Mouse (Mus musculus): Measurements from ENCODE around the gene Rnf121. TPM values are rescaled to one million over a fixed set of nuclear protein-coding genes. Genes with fewer than 3 reads are reported as not detected.

Rnf121 gene
- polyA plus RNA-seq, 1 experiment from 2014 or later = 30.7 TPM

GRCm38 (mm10) chr7:102081784-102082183 is 16.5 kb upstream of the Rnf121 start:
- Histone ChIP-seq H3K9ac (replicated peaks; ENCODE audit: low read length) (no peak overlapping the region), H3K9me3 (ENCODE audit: control insufficient read depth, low read length) (no peaks in the 10 kb centered on the region), H3K27me3 (ENCODE audit: control insufficient read depth, insufficient read depth, low read length) (no peaks in the 10 kb centered on the region), H3K27ac (replicated peaks; ENCODE audit: low read depth, low read length) (no peak overlapping the region), H3K4me3 (replicated peaks; ENCODE audit: low read depth, low read length) (no peak overlapping the region), H3K4me1 (ENCODE audit: control insufficient read depth, insufficient read depth, low read length) (no peaks in the 10 kb centered on the region), H3K4me2 (ENCODE audit: low read length) (no peak overlapping the region), H3K36me3 (ENCODE audit: control insufficient read depth, insufficient read depth, low read length) (peaks cover 71% of the 10 kb centered on the region)
- DNase-seq = no peak
- 96% methylated on average over 5 of the region's 5 CpGs for WGBS
- ATAC-seq (ENCODE audit: low FRiP score, low TSS enrichment) = no peak

GRCm38 (mm10) chr7:102080311-102080710 is 15.0 kb upstream of the Rnf121 start:
- Histone ChIP-seq H3K36me3 (ENCODE audit: control insufficient read depth, insufficient read depth, low read length) (peaks cover 75% of the 10 kb centered on the region), H3K4me2 (ENCODE audit: low read length) (no peak overlapping the region), H3K4me1 (ENCODE audit: control insufficient read depth, insufficient read depth, low read length) (no peaks in the 10 kb centered on the region), H3K9ac (replicated peaks; ENCODE audit: low read length) (no peak overlapping the region), H3K4me3 (replicated peaks; ENCODE audit: low read depth, low read length) (no peak overlapping the region), H3K9me3 (ENCODE audit: control insufficient read depth, low read length) (no peaks in the 10 kb centered on the region), H3K27ac (replicated peaks; ENCODE audit: low read depth, low read length) (no peak overlapping the region), H3K27me3 (ENCODE audit: control insufficient read depth, insufficient read depth, low read length) (no peaks in the 10 kb centered on the region)
- WGBS = 93% methylated on average over 8 of the region's 8 CpGs
- no peak for ATAC-seq (ENCODE audit: low FRiP score, low TSS enrichment)
- no peak for DNase-seq

GRCm38 (mm10) chr7:102078517-102078916 is 13.2 kb upstream of the Rnf121 start:
- no peaks in the 10 kb centered on the region for H3K27me3 ChIP-seq (ENCODE audit: control insufficient read depth, insufficient read depth, low read length)
- no peaks in the 10 kb centered on the region for H3K9me3 ChIP-seq (ENCODE audit: control insufficient read depth, low read length)
- H3K4me2 ChIP-seq (ENCODE audit: low read length) = no peak overlapping the region
- H3K27ac ChIP-seq (replicated peaks; ENCODE audit: low read depth, low read length) = no peak overlapping the region
- DNase-seq = peak; percentile 61
- H3K4me3 ChIP-seq (replicated peaks; ENCODE audit: low read depth, low read length) = no peak overlapping the region
- no peak for ATAC-seq (ENCODE audit: low FRiP score, low TSS enrichment)
- no peaks in the 10 kb centered on the region for H3K4me1 ChIP-seq (ENCODE audit: control insufficient read depth, insufficient read depth, low read length)
- 78% methylated on average over 7 of the region's 7 CpGs for WGBS
- H3K9ac ChIP-seq (replicated peaks; ENCODE audit: low read length) = no peak overlapping the region
- peaks cover 75% of the 10 kb centered on the region for H3K36me3 ChIP-seq (ENCODE audit: control insufficient read depth, insufficient read depth, low read length)

- H3K36me3 ChIP-seq (ENCODE audit: control insufficient read depth, insufficient read depth, low read length) = peaks cover 74% of the 10 kb centered on the region
- ATAC-seq (ENCODE audit: low FRiP score, low TSS enrichment) = no peak
- WGBS = 84% methylated on average over 7 of the region's 7 CpGs
Measured at GRCm38 (mm10) chr7:102076714-102077296, 11.5 kb upstream of the Rnf121 start.

GRCm38 (mm10) chr7:102066363-102066762 is 1.1 kb upstream of the Rnf121 start:
- Histone ChIP-seq H3K4me3 (replicated peaks; ENCODE audit: low read depth, low read length) (peak overlapping the region; percentile 62), H3K27ac (replicated peaks; ENCODE audit: low read depth, low read length) (no peak overlapping the region), H3K4me2 (ENCODE audit: low read length) (peak overlapping the region; percentile 75), H3K9me3 (ENCODE audit: control insufficient read depth, low read length) (no peaks in the 10 kb centered on the region), H3K9ac (replicated peaks; ENCODE audit: low read length) (peak overlapping the region; percentile 50; the same call in 1 of the 2 replicates), H3K27me3 (ENCODE audit: control insufficient read depth, insufficient read depth, low read length) (no peaks in the 10 kb centered on the region), H3K4me1 (ENCODE audit: control insufficient read depth, insufficient read depth, low read length) (peaks cover 15% of the 10 kb centered on the region), H3K36me3 (ENCODE audit: control insufficient read depth, insufficient read depth, low read length) (peaks cover 3% of the 10 kb centered on the region)
- WGBS = 82% methylated on average over 6 of the region's 6 CpGs
- DNase-seq = no peak
- no peak for ATAC-seq (ENCODE audit: low FRiP score, low TSS enrichment)

More at GRCm38 (mm10) chr7:102076714-102077296, 11.5 kb upstream of the Rnf121 start:
- Histone ChIP-seq H3K27me3 (ENCODE audit: control insufficient read depth, insufficient read depth, low read length) (no peaks in the 10 kb centered on the region), H3K4me2 (ENCODE audit: low read length) (no peak overlapping the region), H3K9me3 (ENCODE audit: control insufficient read depth, low read length) (no peaks in the 10 kb centered on the region), H3K4me1 (ENCODE audit: control insufficient read depth, insufficient read depth, low read length) (no peaks in the 10 kb centered on the region), H3K27ac (replicated peaks; ENCODE audit: low read depth, low read length) (no peak overlapping the region), H3K9ac (replicated peaks; ENCODE audit: low read length) (no peak overlapping the region), H3K4me3 (replicated peaks; ENCODE audit: low read depth, low read length) (no peak overlapping the region)
- DNase-seq = peak; percentile 46

GRCm38 (mm10) chr7:102064655-102065045 is 619 bp downstream of the Rnf121 start:
- Histone ChIP-seq H3K27ac (replicated peaks; ENCODE audit: low read depth, low read length) (peak overlapping the region; percentile 83), H3K4me1 (ENCODE audit: control insufficient read depth, insufficient read depth, low read length) (peaks cover 15% of the 10 kb centered on the region), H3K4me2 (ENCODE audit: low read length) (peak overlapping the region; percentile 75), H3K36me3 (ENCODE audit: control insufficient read depth, insufficient read depth, low read length) (0 out of 2 replicates have a peak, but pooled peaks cover 5% of the 10 kb centered on the region), H3K9me3 (ENCODE audit: control insufficient read depth, low read length) (no peaks in the 10 kb centered on the region), H3K4me3 (replicated peaks; ENCODE audit: low read depth, low read length) (peak overlapping the region; percentile 62), H3K9ac (replicated peaks; ENCODE audit: low read length) (peak overlapping the region; percentile 73), H3K27me3 (ENCODE audit: control insufficient read depth, insufficient read depth, low read length) (no peaks in the 10 kb centered on the region)
- WGBS = under 1% methylated on average over 9 of the region's 9 CpGs
- no peak for DNase-seq
- ATAC-seq (ENCODE audit: low FRiP score, low TSS enrichment) = peak; percentile 31; the same call in 1 of the 2 replicates

- ATAC-seq (ENCODE audit: low FRiP score, low TSS enrichment) (no peak), DNase-seq (no peak)
- peaks cover 15% of the 10 kb centered on the region for H3K4me1 ChIP-seq (ENCODE audit: control insufficient read depth, insufficient read depth, low read length)
- H3K27me3 ChIP-seq (ENCODE audit: control insufficient read depth, insufficient read depth, low read length) = no peaks in the 10 kb centered on the region
- H3K9me3 ChIP-seq (ENCODE audit: control insufficient read depth, low read length) = no peaks in the 10 kb centered on the region
- no peak overlapping the region for H3K9ac ChIP-seq (replicated peaks; ENCODE audit: low read length)
- peak overlapping the region; percentile 62 for H3K4me3 ChIP-seq (replicated peaks; ENCODE audit: low read depth, low read length)
- WGBS = 93% methylated on average over 9 of the region's 9 CpGs
- peak overlapping the region; percentile 75 for H3K4me2 ChIP-seq (ENCODE audit: low read length)
- H3K27ac ChIP-seq (replicated peaks; ENCODE audit: low read depth, low read length) = no peak overlapping the region
- H3K36me3 ChIP-seq (ENCODE audit: control insufficient read depth, insufficient read depth, low read length) = peaks cover 12% of the 10 kb centered on the region; the same call in 1 of the 2 replicates
Measured at GRCm38 (mm10) chr7:102063891-102064290, 1.4 kb downstream of the Rnf121 start.

GRCm38 (mm10) chr7:102062203-102062602 is 3.1 kb downstream of the Rnf121 start:
- Histone ChIP-seq H3K4me2 (ENCODE audit: low read length) (no peak overlapping the region), H3K9me3 (ENCODE audit: control insufficient read depth, low read length) (no peaks in the 10 kb centered on the region), H3K4me1 (ENCODE audit: control insufficient read depth, insufficient read depth, low read length) (peaks cover 15% of the 10 kb centered on the region), H3K9ac (replicated peaks; ENCODE audit: low read length) (no peak overlapping the region), H3K4me3 (replicated peaks; ENCODE audit: low read depth, low read length) (no peak overlapping the region), H3K36me3 (ENCODE audit: control insufficient read depth, insufficient read depth, low read length) (peaks cover 22% of the 10 kb centered on the region; the same call in 1 of the 2 replicates), H3K27me3 (ENCODE audit: control insufficient read depth, insufficient read depth, low read length) (no peaks in the 10 kb centered on the region), H3K27ac (replicated peaks; ENCODE audit: low read depth, low read length) (no peak overlapping the region)
- 100% methylated on average over 1 of the region's 1 CpGs for WGBS
- DNase-seq (no peak), ATAC-seq (ENCODE audit: low FRiP score, low TSS enrichment) (no peak)

- ATAC-seq (ENCODE audit: low FRiP score, low TSS enrichment) (no peak), DNase-seq (no peak)
- H3K9me3 ChIP-seq (ENCODE audit: control insufficient read depth, low read length) = no peaks in the 10 kb centered on the region
- peaks cover 14% of the 10 kb centered on the region for H3K4me1 ChIP-seq (ENCODE audit: control insufficient read depth, insufficient read depth, low read length)
- no peaks in the 10 kb centered on the region for H3K27me3 ChIP-seq (ENCODE audit: control insufficient read depth, insufficient read depth, low read length)
- H3K27ac ChIP-seq (replicated peaks; ENCODE audit: low read depth, low read length) = no peak overlapping the region
- H3K4me3 ChIP-seq (replicated peaks; ENCODE audit: low read depth, low read length) = no peak overlapping the region
- peaks cover 28% of the 10 kb centered on the region; the same call in 1 of the 2 replicates for H3K36me3 ChIP-seq (ENCODE audit: control insufficient read depth, insufficient read depth, low read length)
- H3K9ac ChIP-seq (replicated peaks; ENCODE audit: low read length) = no peak overlapping the region
- 96% methylated on average over 3 of the region's 3 CpGs for WGBS
- no peak overlapping the region for H3K4me2 ChIP-seq (ENCODE audit: low read length)
Measured at GRCm38 (mm10) chr7:102061353-102061752, 3.9 kb downstream of the Rnf121 start.
